Mouse (Mus musculus) C2C12 (cell line): ENCODE measurements around the gene Zfp184. TPM values are rescaled to one million over a fixed set of nuclear protein-coding genes. Genes with fewer than 3 reads are reported as not detected.

Experiments
- microRNA-seq: library from miRNA; unstranded; fragments of <30 nt; microRNA quantifications from one replicate; pipeline ENCODE4, GENCODE M21; 2019; ENCODE audit warnings: borderline microRNAs expressed
- polyA plus RNA-seq: library from polyadenylated mRNA; unstranded; fragments of >200 nt; fragmentation: generic; extraction: Trizol; gene quantifications from one replicate; pipeline ENCODE4 v1.2.1, GENCODE M21; 2012; ENCODE audit warnings: missing spikeins

The Zfp184 gene
- polyA plus RNA-seq, 1 experiment: 1.4 TPM

Small RNA genes lying within 50 kb of the gene (microRNA-seq; reads per million reads assigned to microRNA genes)
- gene Gm44456: 1.2 reads per million, percentile 26 among the genes with 10 or more reads in this experiment
- gene Mir1983: 547 reads per million, percentile 83 among the genes with 10 or more reads in this experiment

Other genes starting within 250 kb of the Zfp184 start
- gene Olfr1359, start 247.0 kb upstream of the Zfp184 start, polyA plus RNA-seq: not detected
- 9.1 TPM for gene Hist1h2bl, start 229.0 kb upstream of the Zfp184 start, polyA plus RNA-seq
- 15.6 TPM for gene Hist1h2ai, start 228.7 kb upstream of the Zfp184 start, polyA plus RNA-seq
- 15.6 TPM for gene Hist1h3h, start 227.4 kb upstream of the Zfp184 start, polyA plus RNA-seq
- gene Hist1h2bm, start 223.1 kb upstream of the Zfp184 start, polyA plus RNA-seq: 3.4 TPM
- 2.9 TPM for gene Hist1h4j, start 210.0 kb upstream of the Zfp184 start, polyA plus RNA-seq
- gene Hist1h4k, start 194.6 kb upstream of the Zfp184 start, polyA plus RNA-seq: 10.3 TPM
- 5.9 TPM for gene Hist1h2ak, start 191.3 kb upstream of the Zfp184 start, polyA plus RNA-seq
- gene Hist1h2bn, start 191.0 kb upstream of the Zfp184 start, polyA plus RNA-seq: 3.8 TPM
- gene Hist1h1b, start 164.5 kb upstream of the Zfp184 start, polyA plus RNA-seq: 1.6 TPM
- 9.4 TPM for gene Hist1h3i, start 161.7 kb upstream of the Zfp184 start, polyA plus RNA-seq
- 18.1 TPM for gene Hist1h2an, start 157.9 kb upstream of the Zfp184 start, polyA plus RNA-seq
- 2.6 TPM for gene Hist1h2bp, start 157.6 kb upstream of the Zfp184 start, polyA plus RNA-seq
- 20.3 TPM for gene Hist1h2bq, start 134.9 kb upstream of the Zfp184 start, polyA plus RNA-seq
- gene Hist1h2ao, start 134.6 kb upstream of the Zfp184 start, polyA plus RNA-seq: not detected
- not detected for gene Hist1h4m, start 133.3 kb upstream of the Zfp184 start, polyA plus RNA-seq
- gene Hist1h4n, start 112.9 kb upstream of the Zfp184 start, polyA plus RNA-seq: 17.3 TPM
- 2,018 TPM for gene Hist1h2ap, start 111.6 kb upstream of the Zfp184 start, polyA plus RNA-seq
- 19.7 TPM for gene Hist1h2br, start 111.4 kb upstream of the Zfp184 start, polyA plus RNA-seq
- not detected for gene Pom121l2, start 36.1 kb downstream of the Zfp184 start, polyA plus RNA-seq
- gene Prss16, start 64.6 kb downstream of the Zfp184 start, polyA plus RNA-seq: 1.1 TPM
- gene Hist1h2ah, start 90.5 kb downstream of the Zfp184 start, polyA plus RNA-seq: 9.5 TPM
- 12.8 TPM for gene Hist1h2bk, start 90.8 kb downstream of the Zfp184 start, polyA plus RNA-seq
- 31.8 TPM for gene Hist1h4i, start 96.3 kb downstream of the Zfp184 start, polyA plus RNA-seq
- gene Hist1h2ag, start 97.8 kb downstream of the Zfp184 start, polyA plus RNA-seq: 9.8 TPM
- 6.8 TPM for gene Hist1h2bj, start 98.1 kb downstream of the Zfp184 start, polyA plus RNA-seq
- not detected for gene Vmn1r188, start 139.3 kb downstream of the Zfp184 start, polyA plus RNA-seq
- gene Vmn1r189, start 160.7 kb downstream of the Zfp184 start, polyA plus RNA-seq: not detected
- not detected for gene Vmn1r191, start 238.9 kb downstream of the Zfp184 start, polyA plus RNA-seq
- not detected for gene Vmn1r192, start 246.0 kb downstream of the Zfp184 start, polyA plus RNA-seq